Mouse (Mus musculus) C2C12 (cell line): ENCODE data around the gene Apaf1.

Experiments used
- CEBPB ChIP-seq: IDR thresholded peaks from one replicate; pipeline ENCODE4 v1.6.1; 2011; ENCODE audit warnings: low read depth, mild to moderate bottlenecking, control low read depth, moderate library complexity
- CTCF ChIP-seq: IDR thresholded peaks from one replicate; pipeline ENCODE4 v1.5.1; 2011; ENCODE audit not compliant: control insufficient read depth, insufficient read depth, insufficient read length
- MAX ChIP-seq: IDR thresholded peaks from one replicate; pipeline ENCODE4 v1.6.1; 2011; ENCODE audit warnings: mild to moderate bottlenecking, control low read depth
- MYOG ChIP-seq: IDR thresholded peaks from one replicate; pipeline ENCODE4 v1.6.1; 2011; ENCODE audit not compliant: control insufficient read depth, insufficient read length; ENCODE audit errors: extremely low read depth
- USF1 ChIP-seq: IDR thresholded peaks from one replicate; pipeline ENCODE4 v1.6.1; 2011; ENCODE audit warnings: low read depth, mild to moderate bottlenecking, control low read depth, moderate library complexity

DNA sequence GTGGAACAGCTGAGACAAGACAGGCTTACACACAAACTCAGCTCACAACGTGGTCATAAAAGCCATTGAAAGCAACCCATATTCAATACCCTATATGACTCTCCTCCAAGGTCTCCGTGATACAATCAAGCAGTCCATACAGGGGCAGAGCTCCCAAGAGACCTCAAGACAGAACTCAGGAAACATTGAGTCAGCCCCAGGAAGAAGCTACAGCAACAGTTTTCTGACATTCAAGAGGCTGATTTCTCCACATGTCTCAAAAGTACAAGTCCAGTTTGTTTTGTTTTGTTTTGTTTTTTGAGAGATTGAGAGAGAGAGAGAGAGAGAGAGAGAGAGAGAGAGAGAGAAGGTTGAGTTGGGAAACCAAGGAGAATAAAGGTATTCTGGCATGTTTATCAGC lies 108.5 kb downstream of the Apaf1 start:
- TF ChIP-seq USF1 (no peak), MAX (no peak), CTCF (no peak), MYOG (no peak), CEBPB (no peak)
